Mouse (Mus musculus): ENCODE measurements around the gene Nrxn2.

GRCm38 (mm10) chr19:6559576-6559975, 141.0 kb downstream of the Nrxn2 start:
- TF ChIP-seq CTCF (conservative IDR thresholded peaks at IDR 0.05; ENCODE audit: insufficient read depth, insufficient read length, low read depth, low read length), result no peak
- no peak for TF ChIP-seq POLR2A (IDR thresholded peaks at IDR 0.05; ENCODE audit: low read depth, low read length)
